Mouse (Mus musculus): Measurements from ENCODE around the gene Tmem115.

GRCm38 (mm10) chr9:107538711-107539110 lies 5.0 kb downstream of the Tmem115 start:
- TF ChIP-seq HCFC1 (IDR thresholded peaks at IDR 0.05; ENCODE audit: borderline replicate concordance, insufficient read depth, low read length): no peak
- TF ChIP-seq CHD2 (IDR thresholded peaks at IDR 0.05; ENCODE audit: low read depth, low read length): no peak
- no peak for TF ChIP-seq MAFK (IDR thresholded peaks at IDR 0.05; ENCODE audit: insufficient read depth, low read depth, low read length)
